Mouse (Mus musculus) kidney, postnatal 36 days (tissue): Measurements from ENCODE around the gene Pde4b.
A peak's percentile ranks its signal among the peaks of the same experiment; 100 is the strongest.

Source experiments
- DNase-seq, 2 experiments: peaks; one replicate each; pipeline ENCODE4 v3.0.0; 2021 to 2022; ENCODE audit warnings: mixed read lengths in 2 of 2

The Pde4b gene

GRCm38 (mm10) chr4:102510939-102511391 lies 423.6 kb downstream of the Pde4b start:
- DNase-seq: peak; percentile 85 to 89

- DNase-seq: peak; percentile 35 to 36
These were observed 424.2 kb downstream of the Pde4b start for GRCm38 (mm10) chr4:102511511-102511910.

GRCm38 (mm10) chr4:102512940-102513339 lies 425.6 kb downstream of the Pde4b start:
- peak; percentile 22 to 31 for DNase-seq

GRCm38 (mm10) chr4:102513514-102513913 lies 426.2 kb downstream of the Pde4b start:
- no peak for DNase-seq

- DNase-seq: peak; percentile 28 to 46
These were observed 427.9 kb downstream of the Pde4b start for GRCm38 (mm10) chr4:102514972-102515835.

- no peak for DNase-seq
These were observed 429.1 kb downstream of the Pde4b start for GRCm38 (mm10) chr4:102516395-102516794.

- peak; percentile 43 to 61 for DNase-seq
These were observed 429.8 kb downstream of the Pde4b start for GRCm38 (mm10) chr4:102516982-102517630.

- no peak for DNase-seq
These were observed 430.3 kb downstream of the Pde4b start for GRCm38 (mm10) chr4:102517653-102518052.

- no peak for DNase-seq
These were observed 431.0 kb downstream of the Pde4b start for GRCm38 (mm10) chr4:102518341-102518740.

GRCm38 (mm10) chr4:102520669-102521261 lies 433.4 kb downstream of the Pde4b start:
- no peak for DNase-seq

- no peak for DNase-seq
These were observed 434.1 kb downstream of the Pde4b start for GRCm38 (mm10) chr4:102521434-102521833.

GRCm38 (mm10) chr4:102527361-102527760 lies 440.0 kb downstream of the Pde4b start:
- DNase-seq: no peak

- DNase-seq: no peak
These were observed 443.5 kb downstream of the Pde4b start for GRCm38 (mm10) chr4:102530797-102531196.

GRCm38 (mm10) chr4:102531729-102532128 lies 444.4 kb downstream of the Pde4b start:
- DNase-seq: no peak

- peak; percentile 69 to 75 for DNase-seq
These were observed 446.1 kb downstream of the Pde4b start for GRCm38 (mm10) chr4:102533183-102534048.

GRCm38 (mm10) chr4:102534049-102534730 lies 446.8 kb downstream of the Pde4b start:
- no peak for DNase-seq

- DNase-seq: no peak
These were observed 448.5 kb downstream of the Pde4b start for GRCm38 (mm10) chr4:102535886-102536285.

- no peak for DNase-seq
These were observed 450.9 kb downstream of the Pde4b start for GRCm38 (mm10) chr4:102538266-102538665.

GRCm38 (mm10) chr4:102538793-102539192 lies 451.4 kb downstream of the Pde4b start:
- no peak for DNase-seq

- DNase-seq: no peak
These were observed 452.3 kb downstream of the Pde4b start for GRCm38 (mm10) chr4:102539598-102540180.

GRCm38 (mm10) chr4:102542976-102543375 lies 455.6 kb downstream of the Pde4b start:
- no peak for DNase-seq
